Mouse (Mus musculus) limb, embryonic 11.5 days (tissue): ENCODE results near the gene Gm13696. TPM values are rescaled to one million over a fixed set of nuclear protein-coding genes. Genes with fewer than 3 reads are reported as not detected.
"Not testable (repeated sequence)": the region's sequence is repeated elsewhere in the genome, so short reads cannot be mapped to it uniquely, and the experiment has no call there.

Experiments used
- ATAC-seq: fragments of 200-750 bp; cut with Nextera tagmentation; 2 replicates; pipeline ENCODE4 v1.8.0; 2017; ENCODE audit warnings: low read depth; ENCODE audit not compliant: insufficient number of reproducible peaks, low FRiP score, low TSS enrichment
- DNase-seq: peaks from one replicate; pipeline ENCODE4 v3.0.0-alpha.2; 2015; ENCODE audit warnings: low spot score
- H3K27ac ChIP-seq: fragments of 300-500 bp; sonication (generic); replicated peaks from 2 replicates; pipeline ENCODE4 v1.5.1; 2014; ENCODE audit warnings: low read depth, mild to moderate bottlenecking, low read length
- H3K27me3 ChIP-seq: fragments of 300-500 bp; sonication (generic); 2 replicates; pipeline ENCODE4 v1.6.1; 2014; ENCODE audit warnings: mild to moderate bottlenecking, low read length, mixed read lengths; ENCODE audit not compliant: control insufficient read depth, insufficient read depth
- H3K36me3 ChIP-seq: fragments of 300-500 bp; sonication (generic); 2 replicates; pipeline ENCODE4 v1.6.1; 2014; ENCODE audit warnings: mild to moderate bottlenecking, low read length, moderate library complexity, mixed read lengths; ENCODE audit not compliant: control insufficient read depth, insufficient read depth
- H3K4me1 ChIP-seq: fragments of 300-500 bp; sonication (generic); 2 replicates; pipeline ENCODE4 v1.6.1; 2014; ENCODE audit warnings: low read length, mixed read lengths; ENCODE audit not compliant: control insufficient read depth, insufficient read depth
- H3K4me2 ChIP-seq: fragments of 300-500 bp; sonication (generic); 2 replicates; pipeline ENCODE4 v1.6.1; 2014; ENCODE audit warnings: low read depth, mild to moderate bottlenecking, moderate library complexity; ENCODE audit not compliant: severe bottlenecking
- H3K4me3 ChIP-seq: fragments of 300-500 bp; sonication (generic); 2 replicates; pipeline ENCODE4 v1.5.1; 2014; ENCODE audit warnings: low read depth, low read length
- H3K9ac ChIP-seq: fragments of 300-500 bp; sonication (generic); 2 replicates; pipeline ENCODE4 v1.6.1; 2014; ENCODE audit warnings: mild to moderate bottlenecking, low read length
- H3K9me3 ChIP-seq: fragments of 300-500 bp; sonication (generic); 2 replicates; pipeline ENCODE4 v1.6.1; 2016; ENCODE audit warnings: low read length; ENCODE audit not compliant: control insufficient read depth
- WGBS: fragments of 180-500 bp; shearing (Covaris S2); extraction: QIAGEN DNeasy Blood & Tissue Kit; methylation state at CpG from one replicate; pipeline ENCODE4 v1.1.7; 2014; 5-methylcytosine and 5-hydroxymethylcytosine counted together
- polyA plus RNA-seq: library from polyadenylated mRNA; unstranded; fragments of >200 nt; fragmentation: Nextera tagmentation; extraction: Ambion mirVana; gene quantifications from 2 replicates; pipeline ENCODE4 v1.2.1, GENCODE M21; 2014

Gm13696 gene
- polyA plus RNA-seq, result not detected in 2 replicates

DNA sequence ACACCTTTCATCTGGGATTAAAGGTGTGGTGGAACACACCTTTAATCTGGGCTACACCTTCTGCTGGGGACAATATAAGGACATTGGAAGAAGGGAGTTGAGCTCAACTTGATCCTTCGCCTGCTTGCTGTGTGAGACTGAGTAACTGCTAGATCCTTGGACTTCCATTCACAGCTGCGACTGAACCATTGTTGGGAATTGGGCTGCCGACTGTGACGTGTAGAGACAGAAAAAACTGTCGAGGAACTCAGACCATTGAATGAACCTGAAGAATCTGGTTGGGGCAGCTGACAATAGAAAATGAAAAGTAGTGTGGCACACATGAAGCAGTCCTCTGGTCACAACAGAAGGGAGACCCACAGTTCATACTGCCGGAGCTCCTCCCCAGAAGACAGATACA, at the start of gene Gm13696:
Gene Gm13696 (plus strand): TSS at position 301 of the 400 bp plus-strand sequence.
- not testable (repeated sequence) for H3K27ac ChIP-seq, ATAC-seq, H3K36me3 ChIP-seq, H3K4me3 ChIP-seq, H3K9me3 ChIP-seq, H3K9ac ChIP-seq, H3K27me3 ChIP-seq, H3K4me1 ChIP-seq, H3K4me2 ChIP-seq, DNase-seq
- WGBS, result no CpG with 5 or more reads among the region's 6 CpGs

DNA sequence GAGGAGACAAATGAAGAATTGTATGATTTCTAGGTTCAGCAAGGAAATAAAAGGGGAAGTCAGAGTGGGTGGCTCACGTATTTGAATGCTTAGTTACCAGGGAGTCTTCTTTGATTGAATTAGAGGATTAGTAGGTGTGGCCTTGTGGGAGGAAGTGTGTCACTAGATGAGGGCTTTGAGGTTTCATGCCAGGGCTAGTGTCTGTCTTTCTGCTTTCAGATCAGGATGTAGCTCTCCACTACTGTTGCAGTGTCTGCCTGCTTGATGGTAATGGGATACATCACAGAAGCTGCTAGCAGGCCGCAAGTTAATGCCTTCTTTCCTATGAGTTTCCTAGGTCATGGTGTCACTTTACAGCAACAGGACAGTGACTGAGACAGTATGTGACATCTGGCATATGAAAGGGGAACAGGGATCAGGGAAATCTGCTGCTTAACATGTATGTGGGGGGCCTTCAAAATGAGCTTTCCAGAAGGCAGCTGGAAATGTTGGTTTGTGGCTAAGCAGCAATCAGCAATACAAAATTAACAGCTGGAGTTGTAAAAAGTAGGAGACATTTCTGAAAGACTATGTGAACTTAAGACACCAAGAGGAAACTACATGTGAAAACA, 43.3 kb upstream of the Gm13696 start:
- DNase-seq (no peak), ATAC-seq (no peak)
- 50% methylated on average over 2 of the region's 2 CpGs for WGBS
- no peaks in the 10 kb centered on the region for H3K9me3 ChIP-seq
- no peak overlapping the region for H3K4me2 ChIP-seq
- 0 out of 2 replicates have a peak, but pooled peaks cover 3% of the 10 kb centered on the region for H3K4me1 ChIP-seq
- no peak overlapping the region for H3K9ac ChIP-seq
- no peak overlapping the region for H3K27ac ChIP-seq
- H3K36me3 ChIP-seq, result no peaks in the 10 kb centered on the region
- H3K4me3 ChIP-seq, result no peak overlapping the region
- H3K27me3 ChIP-seq, result no peaks in the 10 kb centered on the region

DNA sequence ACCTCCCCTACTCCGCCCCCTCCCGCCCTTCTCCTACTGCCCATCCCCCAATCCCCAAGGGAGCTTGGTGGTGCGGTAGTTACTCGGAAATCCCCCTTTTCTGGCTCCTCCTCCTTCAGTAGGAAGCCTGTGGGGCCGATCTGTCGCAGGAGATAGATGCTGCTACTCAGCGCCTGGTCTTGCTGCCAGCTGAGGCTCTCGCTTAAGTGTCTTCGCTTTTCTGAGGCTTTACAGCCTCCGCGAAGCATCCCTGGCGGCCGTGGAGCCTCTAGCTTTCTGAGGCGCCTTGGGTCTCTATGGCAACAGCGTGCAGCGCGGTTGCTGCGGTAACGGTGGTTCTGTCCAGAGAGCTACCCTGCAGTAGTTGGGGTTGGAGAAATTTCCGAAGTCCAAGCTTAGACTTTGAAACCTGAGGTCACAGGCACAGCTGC, 32.0 kb upstream of the Gm13696 start, which contains the start of gene Zswim2:
Gene Zswim2 (minus strand): TSS at position 298 of the 431 bp plus-strand sequence.
- Histone ChIP-seq H3K36me3 (no peaks in the 10 kb centered on the region), H3K9me3 (no peaks in the 10 kb centered on the region), H3K4me3 (0 out of 2 replicates have a peak within 1 kb of the TSS, but pooled peaks have one; percentile 9), H3K27me3 (no peaks in the 10 kb centered on the region), H3K4me1 (no peaks in the 10 kb centered on the region), H3K4me2 (peak within 1 kb of the TSS; percentile 51; the same call in 1 of the 2 replicates), H3K27ac (no peak within 1 kb of the TSS), H3K9ac (no peak within 1 kb of the TSS)
- peak; percentile 93 for ATAC-seq
- WGBS, result under 1% methylated on average over 20 of the region's 20 CpGs
- DNase-seq, result peak; percentile 81

DNA sequence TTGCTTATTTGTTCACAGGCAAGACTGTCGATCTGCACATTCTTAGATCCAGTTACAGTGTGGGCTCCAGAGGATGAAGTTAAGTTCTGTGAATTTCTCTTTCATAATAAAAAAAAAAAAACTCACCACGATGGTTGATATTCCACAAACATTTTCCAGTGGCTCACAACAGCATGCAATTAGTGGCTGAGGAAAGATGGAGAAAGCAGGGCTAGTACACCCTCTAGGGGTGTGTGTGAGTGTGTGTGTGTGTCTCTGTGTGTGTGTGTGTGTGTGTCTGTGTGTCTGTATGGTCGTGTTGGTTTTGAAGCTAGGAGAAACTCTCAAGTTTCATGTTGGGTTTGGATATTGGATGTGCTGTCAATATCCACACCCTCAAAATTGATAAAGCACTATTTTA, 31.5 kb upstream of the Gm13696 start:
- Histone ChIP-seq H3K27ac (no peak overlapping the region), H3K4me1 (no peaks in the 10 kb centered on the region), H3K9ac (no peak overlapping the region), H3K9me3 (no peaks in the 10 kb centered on the region), H3K27me3 (no peaks in the 10 kb centered on the region), H3K4me3 (no peak overlapping the region), H3K36me3 (no peaks in the 10 kb centered on the region), H3K4me2 (peak overlapping the region; percentile 51; the same call in 1 of the 2 replicates)
- DNase-seq, result no peak
- peak; percentile 42; the same call in 1 of the 2 replicates for ATAC-seq
- 54% methylated on average over 3 of the region's 3 CpGs for WGBS

DNA sequence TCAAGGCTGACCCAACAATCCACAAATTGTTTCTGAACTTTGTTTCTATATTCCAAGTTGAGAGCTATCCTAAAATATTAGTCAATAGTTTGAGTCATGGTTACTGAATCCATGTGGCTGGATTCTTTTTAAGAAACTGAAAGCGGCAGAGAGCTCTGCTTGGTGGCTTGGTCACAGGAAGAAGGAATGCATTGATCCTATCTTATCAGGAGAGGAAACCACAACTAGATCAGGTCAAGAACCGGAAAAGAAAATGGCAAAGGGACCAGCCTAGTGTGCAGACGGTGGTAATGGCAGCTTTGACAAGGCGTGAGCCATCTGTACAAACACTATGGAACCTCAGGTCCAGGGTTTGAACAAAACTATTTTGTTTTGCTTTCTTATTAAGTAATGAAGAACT, 31.1 kb upstream of the Gm13696 start:
- H3K4me2 ChIP-seq, result no peak overlapping the region
- 78% methylated on average over 4 of the region's 4 CpGs for WGBS

DNA sequence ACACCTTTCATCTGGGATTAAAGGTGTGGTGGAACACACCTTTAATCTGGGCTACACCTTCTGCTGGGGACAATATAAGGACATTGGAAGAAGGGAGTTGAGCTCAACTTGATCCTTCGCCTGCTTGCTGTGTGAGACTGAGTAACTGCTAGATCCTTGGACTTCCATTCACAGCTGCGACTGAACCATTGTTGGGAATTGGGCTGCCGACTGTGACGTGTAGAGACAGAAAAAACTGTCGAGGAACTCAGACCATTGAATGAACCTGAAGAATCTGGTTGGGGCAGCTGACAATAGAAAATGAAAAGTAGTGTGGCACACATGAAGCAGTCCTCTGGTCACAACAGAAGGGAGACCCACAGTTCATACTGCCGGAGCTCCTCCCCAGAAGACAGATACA, 17.5 kb upstream of the Gm13696 start, which contains the start of gene Gm13698:
Gene Gm13698 (plus strand): TSS at position 301 of the 400 bp plus-strand sequence.
- not testable (repeated sequence) for H3K4me3 ChIP-seq, H3K9me3 ChIP-seq, H3K27ac ChIP-seq, H3K4me2 ChIP-seq, H3K9ac ChIP-seq, H3K36me3 ChIP-seq, H3K4me1 ChIP-seq, H3K27me3 ChIP-seq, DNase-seq, ATAC-seq
- no CpG with 5 or more reads among the region's 6 CpGs for WGBS

More for the DNA sequence above, 31.1 kb upstream of the Gm13696 start:
- no peaks in the 10 kb centered on the region for H3K27me3 ChIP-seq
- H3K9ac ChIP-seq, result no peak overlapping the region
- no peaks in the 10 kb centered on the region for H3K4me1 ChIP-seq
- DNase-seq, result no peak
- no peaks in the 10 kb centered on the region for H3K36me3 ChIP-seq
- no peak overlapping the region for H3K4me3 ChIP-seq
- no peaks in the 10 kb centered on the region for H3K9me3 ChIP-seq
- no peak for ATAC-seq
- H3K27ac ChIP-seq, result no peak overlapping the region

DNA sequence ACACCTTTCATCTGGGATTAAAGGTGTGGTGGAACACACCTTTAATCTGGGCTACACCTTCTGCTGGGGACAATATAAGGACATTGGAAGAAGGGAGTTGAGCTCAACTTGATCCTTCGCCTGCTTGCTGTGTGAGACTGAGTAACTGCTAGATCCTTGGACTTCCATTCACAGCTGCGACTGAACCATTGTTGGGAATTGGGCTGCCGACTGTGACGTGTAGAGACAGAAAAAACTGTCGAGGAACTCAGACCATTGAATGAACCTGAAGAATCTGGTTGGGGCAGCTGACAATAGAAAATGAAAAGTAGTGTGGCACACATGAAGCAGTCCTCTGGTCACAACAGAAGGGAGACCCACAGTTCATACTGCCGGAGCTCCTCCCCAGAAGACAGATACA, 11.7 kb upstream of the Gm13696 start, which contains the start of gene Gm13693:
Gene Gm13693 (plus strand): TSS at position 301 of the 400 bp plus-strand sequence.
- not testable (repeated sequence) for H3K9me3 ChIP-seq, H3K9ac ChIP-seq, H3K4me2 ChIP-seq, H3K4me3 ChIP-seq, H3K36me3 ChIP-seq, ATAC-seq, H3K27ac ChIP-seq, H3K27me3 ChIP-seq, DNase-seq, H3K4me1 ChIP-seq
- WGBS, result no CpG with 5 or more reads among the region's 6 CpGs

DNA sequence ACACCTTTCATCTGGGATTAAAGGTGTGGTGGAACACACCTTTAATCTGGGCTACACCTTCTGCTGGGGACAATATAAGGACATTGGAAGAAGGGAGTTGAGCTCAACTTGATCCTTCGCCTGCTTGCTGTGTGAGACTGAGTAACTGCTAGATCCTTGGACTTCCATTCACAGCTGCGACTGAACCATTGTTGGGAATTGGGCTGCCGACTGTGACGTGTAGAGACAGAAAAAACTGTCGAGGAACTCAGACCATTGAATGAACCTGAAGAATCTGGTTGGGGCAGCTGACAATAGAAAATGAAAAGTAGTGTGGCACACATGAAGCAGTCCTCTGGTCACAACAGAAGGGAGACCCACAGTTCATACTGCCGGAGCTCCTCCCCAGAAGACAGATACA, 5.9 kb upstream of the Gm13696 start, which contains the start of gene Gm13695:
Gene Gm13695 (plus strand): TSS at position 301 of the 400 bp plus-strand sequence.
- DNase-seq, H3K27ac ChIP-seq, H3K4me3 ChIP-seq, H3K36me3 ChIP-seq, H3K27me3 ChIP-seq, H3K4me2 ChIP-seq, H3K9me3 ChIP-seq, H3K9ac ChIP-seq, ATAC-seq, H3K4me1 ChIP-seq: not testable (repeated sequence)
- WGBS, result no CpG with 5 or more reads among the region's 6 CpGs
